18 mouse cellular contexts compared by ENCODE assay signal in genomic region chr1:170962301-170962700, GRCm38 (mm10). TPM values are rescaled to one million over a fixed set of nuclear protein-coding genes. Genes with fewer than 3 reads are reported as not detected.
DNase-seq lines count a peak whose midpoint lies in the region; ATAC-seq and TF ChIP-seq lines count a peak whose summit lies in the region.
"Had no signal": no experiment of that assay in that cellular context is flagged by ENCODE, and none has a peak within 500 bp of the region (broad histone marks: within the 10 kb centered on the region; RNA-seq: fewer than 3 reads in every experiment).

No protein-coding gene starts in this region.

- no peak for DNase-seq in liver, adult 2 months (ENCODE audit: extremely low read depth, low read depth, low spot score)
- DNase-seq in liver, result no peak
- peak; percentile 34 for DNase-seq in adrenal gland, postnatal 10 days
- peak; percentile 11 for DNase-seq in fibroblast of lung, adult 2 months (ENCODE audit: low read depth)
- DNase-seq in forebrain, embryonic 11.5 days (ENCODE audit: low spot score), result no peak
- DNase-seq: cerebellum, adult 9-10 months; kidney, postnatal 36 days; right cerebral cortex, postnatal 14 days; thymus, postnatal 36 days had no signal

- H3K27ac ChIP-seq in liver, adult 2 months (replicated peaks; ENCODE audit: insufficient read depth, low read depth, low read length), result peak overlapping the region; percentile 66
- no peak overlapping the region for H3K27ac ChIP-seq in stomach, embryonic 16.5 days (ENCODE audit: low read length)
- H3K27ac ChIP-seq in forebrain, embryonic 12.5 days, result no peak overlapping the region
- H3K27ac ChIP-seq in forebrain, embryonic 11.5 days (ENCODE audit: low read depth, low read length), result no peak overlapping the region
- H3K27ac ChIP-seq: forebrain, embryonic 13.5 days; limb, embryonic 13.5 days; lung, embryonic 15.5 days had no signal

- H3K4me1 ChIP-seq in liver, adult 2 months (ENCODE audit: control insufficient read depth, insufficient read depth, low read length), result peaks cover 3% of the 10 kb centered on the region
- peaks cover 3% of the 10 kb centered on the region for H3K4me1 ChIP-seq in stomach, embryonic 16.5 days (ENCODE audit: control insufficient read depth, insufficient read depth, low read length)
- no peaks in the 10 kb centered on the region for H3K4me1 ChIP-seq in forebrain, embryonic 12.5 days
- H3K4me1 ChIP-seq in forebrain, embryonic 11.5 days (replicated peaks; ENCODE audit: control insufficient read depth, insufficient read depth, low read length), result no peaks in the 10 kb centered on the region
- H3K4me1 ChIP-seq: forebrain, embryonic 13.5 days had no signal

- no peak overlapping the region for H3K4me2 ChIP-seq in stomach, embryonic 16.5 days (ENCODE audit: low read depth, low read length)
- no peak overlapping the region for H3K4me2 ChIP-seq in forebrain, embryonic 12.5 days
- H3K4me2 ChIP-seq in forebrain, embryonic 11.5 days (ENCODE audit: low read depth, low read length, severe bottlenecking), result no peak overlapping the region
- H3K4me2 ChIP-seq: forebrain, embryonic 13.5 days; limb, embryonic 13.5 days; lung, embryonic 15.5 days had no signal

- TF ChIP-seq CTCF in liver, adult 2 months (IDR thresholded peaks at IDR 0.05; ENCODE audit: low read depth, low read length), result no peak

- no peaks in the 10 kb centered on the region for H3K79me2 ChIP-seq in liver, adult 2 months (ENCODE audit: control insufficient read depth, insufficient read depth, low read length)

- no peak overlapping the region for H3K4me3 ChIP-seq in liver, adult 2 months (ENCODE audit: insufficient read depth, low read depth, low read length)
- no peak overlapping the region for H3K4me3 ChIP-seq in stomach, embryonic 16.5 days (replicated peaks; ENCODE audit: low read length)
- H3K4me3 ChIP-seq in forebrain, embryonic 12.5 days (replicated peaks), result no peak overlapping the region
- no peak overlapping the region for H3K4me3 ChIP-seq in forebrain, embryonic 11.5 days (ENCODE audit: low read depth, low read length)
- H3K4me3 ChIP-seq: forebrain, embryonic 13.5 days; limb, embryonic 13.5 days; lung, embryonic 15.5 days had no signal

- no peaks in the 10 kb centered on the region for H3K9me3 ChIP-seq in stomach, embryonic 16.5 days (replicated peaks; ENCODE audit: control insufficient read depth, low read length)
- no peaks in the 10 kb centered on the region for H3K9me3 ChIP-seq in forebrain, embryonic 12.5 days
- H3K9me3 ChIP-seq in forebrain, embryonic 11.5 days (ENCODE audit: control insufficient read depth, low read length), result no peaks in the 10 kb centered on the region
- H3K9me3 ChIP-seq: forebrain, embryonic 13.5 days; limb, embryonic 13.5 days; lung, embryonic 15.5 days had no signal

- TF ChIP-seq POLR2A in liver, adult 2 months (IDR thresholded peaks at IDR 0.05; ENCODE audit: extremely low read depth, insufficient read depth, low read length), result no peak

- peaks cover 4% of the 10 kb centered on the region for H3K36me3 ChIP-seq in liver, adult 2 months (ENCODE audit: control insufficient read depth, insufficient read depth, low read length)
- no peaks in the 10 kb centered on the region for H3K36me3 ChIP-seq in stomach, embryonic 16.5 days (ENCODE audit: control insufficient read depth, insufficient read depth, low read length)
- H3K36me3 ChIP-seq in forebrain, embryonic 12.5 days (replicated peaks), result no peaks in the 10 kb centered on the region
- H3K36me3 ChIP-seq in forebrain, embryonic 11.5 days (ENCODE audit: control insufficient read depth, insufficient read depth, low read length), result no peaks in the 10 kb centered on the region
- H3K36me3 ChIP-seq: limb, embryonic 13.5 days; lung, embryonic 15.5 days had no signal

- no peaks in the 10 kb centered on the region for H3K27me3 ChIP-seq in liver, adult 2 months (ENCODE audit: control insufficient read depth, insufficient read depth, low read length)
- no peaks in the 10 kb centered on the region for H3K27me3 ChIP-seq in stomach, embryonic 16.5 days (ENCODE audit: control insufficient read depth, insufficient read depth, low read length)
- no peaks in the 10 kb centered on the region for H3K27me3 ChIP-seq in forebrain, embryonic 12.5 days
- no peaks in the 10 kb centered on the region for H3K27me3 ChIP-seq in forebrain, embryonic 11.5 days (ENCODE audit: control insufficient read depth, insufficient read depth, low read length)
- H3K27me3 ChIP-seq: forebrain, embryonic 13.5 days; limb, embryonic 13.5 days; lung, embryonic 15.5 days had no signal

- ATAC-seq in stomach, embryonic 16.5 days (ENCODE audit: insufficient read depth, low FRiP score), result peak; percentile 21; the same call in 1 of the 2 replicates
- no peak for ATAC-seq in forebrain, embryonic 12.5 days (ENCODE audit: low FRiP score)
- no peak for ATAC-seq in forebrain, embryonic 11.5 days (replicated peaks; ENCODE audit: low FRiP score)
- ATAC-seq: forebrain, embryonic 13.5 days had no signal

- H3K9ac ChIP-seq in liver, adult 2 months (ENCODE audit: low read depth, low read length), result no peak overlapping the region
- no peak overlapping the region for H3K9ac ChIP-seq in stomach, embryonic 16.5 days (ENCODE audit: low read length)
- no peak overlapping the region for H3K9ac ChIP-seq in forebrain, embryonic 12.5 days
- no peak overlapping the region for H3K9ac ChIP-seq in forebrain, embryonic 11.5 days (ENCODE audit: low read length)
- H3K9ac ChIP-seq: forebrain, embryonic 13.5 days; limb, embryonic 13.5 days; lung, embryonic 15.5 days had no signal

- WGBS in liver, adult 2 months, result 39% methylated on average over 2 of the region's 2 CpGs
- WGBS in stomach, embryonic 16.5 days, result 40% methylated on average over 2 of the region's 2 CpGs
- WGBS in forebrain, embryonic 12.5 days, result 80% methylated on average over 2 of the region's 2 CpGs
- 76% methylated on average over 2 of the region's 2 CpGs for WGBS in forebrain, embryonic 11.5 days

RNA-seq across cellular contexts. Expression of gene Fcgr2b, which starts 14.0 kb away (rescaled TPM):
- total RNA-seq in liver, adult 2 months (2014; rRNA removed), result 56.6 and 68.7 TPM in 2 replicates
- polyA plus RNA-seq in liver, adult 2 months (2012; rRNA removed), result 18.6 and 34.9 TPM in 2 replicates
- total RNA-seq in adrenal gland, postnatal 10 days (2021), result 10 to 100 TPM; 12.4 to 22.3 TPM
- polyA plus RNA-seq in stomach, embryonic 16.5 days (2015; fragmentation: Nextera tagmentation; extraction: Ambion mirVana), result 3.4 TPM in 2 replicates
- 0.24 TPM in 1 of 2 replicates, not detected in the other for polyA plus RNA-seq in forebrain, embryonic 12.5 days (2016; fragmentation: Nextera tagmentation; extraction: Ambion mirVana)
- polyA plus RNA-seq in forebrain, embryonic 11.5 days (2014; fragmentation: Nextera tagmentation; extraction: Ambion mirVana), result 0.31 TPM in 1 of 2 replicates, not detected in the other

RNA-seq across cellular contexts. Expression of gene Fcrla, which starts 34.9 kb away (rescaled TPM):
- total RNA-seq in liver, adult 2 months (2014; rRNA removed), result 0.83 and 1.1 TPM in 2 replicates
- 0.37 and 1.1 TPM in 2 replicates for polyA plus RNA-seq in liver, adult 2 months (2012; rRNA removed)
- total RNA-seq in adrenal gland, postnatal 10 days (2021), result 1 to 10 TPM; 3.0 to 3.2 TPM
- polyA plus RNA-seq in stomach, embryonic 16.5 days (2015; fragmentation: Nextera tagmentation; extraction: Ambion mirVana), result 0.15 TPM in 1 of 2 replicates, not detected in the other
- not detected in 2 replicates for polyA plus RNA-seq in forebrain, embryonic 12.5 days (2016; fragmentation: Nextera tagmentation; extraction: Ambion mirVana)
- polyA plus RNA-seq in forebrain, embryonic 11.5 days (2014; fragmentation: Nextera tagmentation; extraction: Ambion mirVana), result not detected in 2 replicates
- total RNA-seq: gastrocnemius, adult 18-20 months had no signal
- polyA plus RNA-seq: embryonic facial prominence, embryonic 11.5 days; forebrain, embryonic 13.5 days; limb, embryonic 13.5 days; stomach, embryonic 14.5 days had no signal

RNA-seq across cellular contexts. Expression of gene Fcrlb, which starts 49.6 kb away (rescaled TPM):
- total RNA-seq in liver, adult 2 months (2014; rRNA removed), result 0.18 and 0.20 TPM in 2 replicates
- polyA plus RNA-seq in liver, adult 2 months (2012; rRNA removed), result 0.11 TPM in 1 of 2 replicates, not detected in the other
- under 1 TPM in 1 of 2 experiments, not detected in 1; 0.24 TPM for total RNA-seq in adrenal gland, postnatal 10 days (2021)
- polyA plus RNA-seq in stomach, embryonic 16.5 days (2015; fragmentation: Nextera tagmentation; extraction: Ambion mirVana), result not detected in 2 replicates
- polyA plus RNA-seq in forebrain, embryonic 12.5 days (2016; fragmentation: Nextera tagmentation; extraction: Ambion mirVana), result not detected in 2 replicates
- polyA plus RNA-seq in forebrain, embryonic 11.5 days (2014; fragmentation: Nextera tagmentation; extraction: Ambion mirVana), result not detected in 2 replicates
- total RNA-seq: gastrocnemius, adult 18-20 months; heart, postnatal 14 days had no signal
- polyA plus RNA-seq: embryonic facial prominence, embryonic 11.5 days; forebrain, embryonic 13.5 days; lung, embryonic 15.5 days; stomach, embryonic 14.5 days had no signal

RNA-seq across cellular contexts. Expression of gene Fcgr4, which starts 56.4 kb away (rescaled TPM):
- total RNA-seq in liver, adult 2 months (2014; rRNA removed), result 8.4 and 10.3 TPM in 2 replicates
- 3.1 and 4.5 TPM in 2 replicates for polyA plus RNA-seq in liver, adult 2 months (2012; rRNA removed)
- total RNA-seq in adrenal gland, postnatal 10 days (2021), result 1 to 10 TPM in 1 of 2 experiments, under 1 TPM in 1; 0.85 to 1.2 TPM
- polyA plus RNA-seq in stomach, embryonic 16.5 days (2015; fragmentation: Nextera tagmentation; extraction: Ambion mirVana), result 0.90 and 1.5 TPM in 2 replicates
- polyA plus RNA-seq in forebrain, embryonic 12.5 days (2016; fragmentation: Nextera tagmentation; extraction: Ambion mirVana), result 0.26 and 0.31 TPM in 2 replicates
- 0.21 and 0.35 TPM in 2 replicates for polyA plus RNA-seq in forebrain, embryonic 11.5 days (2014; fragmentation: Nextera tagmentation; extraction: Ambion mirVana)
- total RNA-seq: gastrocnemius, adult 18-20 months had no signal
- polyA plus RNA-seq: forebrain, embryonic 13.5 days had no signal

Comparison
In these comparisons a context has a peak if more than half of its experiments do, and no peak if none do; other contexts are left out.
1. DNase-seq: peak in adrenal gland, postnatal 10 days (single experiment) and fibroblast of lung, adult 2 months (single experiment); none in liver, adult 2 months (single experiment), liver (single experiment) and forebrain, embryonic 11.5 days (single experiment).